Mouse (Mus musculus) cortical plate, adult 2 months (tissue): Measurements from ENCODE around the gene Foxn3.

ENCODE experiments used
- CTCF ChIP-seq: fragments of 200-500 bp; IDR thresholded peaks from 2 replicates; pipeline ENCODE4 v1.5.1; 2011; ENCODE audit warnings: mild to moderate bottlenecking, control low read depth, low read length; ENCODE audit not compliant: insufficient read depth; ENCODE audit errors: extremely low read depth
- POLR2A ChIP-seq: fragments of 200-500 bp; IDR thresholded peaks from 2 replicates; pipeline ENCODE4 v1.6.1; 2011; ENCODE audit warnings: mild to moderate bottlenecking, low read length, control low read depth; ENCODE audit not compliant: insufficient read depth; ENCODE audit errors: extremely low read depth

GRCm38 (mm10) chr12:99537316-99537715 is 26.1 kb downstream of the Foxn3 start:
- TF ChIP-seq POLR2A (no peak), CTCF (no peak)
